Mouse (Mus musculus) embryonic facial prominence, embryonic 10.5 days (tissue): Measurements from ENCODE around the gene Epor. TPM values are rescaled to one million over a fixed set of nuclear protein-coding genes. Genes with fewer than 3 reads are reported as not detected.

Source experiments
- DNase-seq: peaks from one replicate; pipeline ENCODE4 v3.0.0-alpha.2; 2017; ENCODE audit warnings: low spot score
- H3K27ac ChIP-seq: fragments of 300-500 bp; sonication (generic); replicated peaks from 2 replicates; pipeline ENCODE4 v1.5.1; 2016; ENCODE audit warnings: mild to moderate bottlenecking
- H3K27me3 ChIP-seq: fragments of 300-500 bp; sonication (generic); replicated peaks from 2 replicates; pipeline ENCODE4 v1.6.1; 2016; ENCODE audit warnings: low read depth, mild to moderate bottlenecking; ENCODE audit not compliant: poor library complexity, severe bottlenecking
- H3K36me3 ChIP-seq: fragments of 300-500 bp; sonication (generic); replicated peaks from 2 replicates; pipeline ENCODE4 v1.6.1; 2016; ENCODE audit warnings: mild to moderate bottlenecking, moderate library complexity
- H3K4me1 ChIP-seq: fragments of 300-500 bp; sonication (generic); 2 replicates; pipeline ENCODE4 v1.6.1; 2016
- H3K4me3 ChIP-seq: fragments of 300-500 bp; sonication (generic); 2 replicates; pipeline ENCODE4 v1.5.1; 2016; ENCODE audit warnings: mild to moderate bottlenecking, moderate library complexity
- H3K9me3 ChIP-seq: fragments of 300-500 bp; sonication (generic); 2 replicates; pipeline ENCODE4 v1.6.1; 2016; ENCODE audit warnings: mild to moderate bottlenecking
- WGBS: fragments of 180-500 bp; shearing (Covaris S2); methylation state at CpG from one replicate; pipeline ENCODE4 v1.1.7; 2016; 5-methylcytosine and 5-hydroxymethylcytosine counted together
- polyA plus RNA-seq: library from polyadenylated mRNA; unstranded; fragments of >200 nt; fragmentation: Nextera tagmentation; extraction: Ambion mirVana; gene quantifications from 2 replicates; pipeline ENCODE4 v1.2.1, GENCODE M21; 2016

Epor gene
- polyA plus RNA-seq, 1 experiment from 2014 or later = 8.6 TPM

GRCm38 (mm10) chr9:21917493-21918034 lies 45.7 kb downstream of the Epor start:
- peaks cover 14% of the 10 kb centered on the region for H3K4me1 ChIP-seq
- H3K9me3 ChIP-seq = no peaks in the 10 kb centered on the region
- no peak for DNase-seq
- peak overlapping the region; percentile 68 for H3K4me3 ChIP-seq
- WGBS = 2% methylated on average over 35 of the region's 35 CpGs
- H3K36me3 ChIP-seq = peaks cover 5% of the 10 kb centered on the region; the same call in 1 of the 2 replicates
- H3K27ac ChIP-seq = peak overlapping the region; percentile 66; the same call in 1 of the 2 replicates
- peaks cover 40% of the 10 kb centered on the region for H3K27me3 ChIP-seq

- H3K9me3 ChIP-seq = no peaks in the 10 kb centered on the region
- DNase-seq = no peak
- H3K4me3 ChIP-seq = peak overlapping the region; percentile 68
- H3K27me3 ChIP-seq = peaks cover 40% of the 10 kb centered on the region
- peaks cover 14% of the 10 kb centered on the region for H3K4me1 ChIP-seq
- WGBS = 70% methylated on average over 3 of the region's 3 CpGs
- peaks cover 4% of the 10 kb centered on the region; the same call in 1 of the 2 replicates for H3K36me3 ChIP-seq
- H3K27ac ChIP-seq = no peak overlapping the region
These were observed 46.3 kb downstream of the Epor start for GRCm38 (mm10) chr9:21916851-21917492.

DNA sequence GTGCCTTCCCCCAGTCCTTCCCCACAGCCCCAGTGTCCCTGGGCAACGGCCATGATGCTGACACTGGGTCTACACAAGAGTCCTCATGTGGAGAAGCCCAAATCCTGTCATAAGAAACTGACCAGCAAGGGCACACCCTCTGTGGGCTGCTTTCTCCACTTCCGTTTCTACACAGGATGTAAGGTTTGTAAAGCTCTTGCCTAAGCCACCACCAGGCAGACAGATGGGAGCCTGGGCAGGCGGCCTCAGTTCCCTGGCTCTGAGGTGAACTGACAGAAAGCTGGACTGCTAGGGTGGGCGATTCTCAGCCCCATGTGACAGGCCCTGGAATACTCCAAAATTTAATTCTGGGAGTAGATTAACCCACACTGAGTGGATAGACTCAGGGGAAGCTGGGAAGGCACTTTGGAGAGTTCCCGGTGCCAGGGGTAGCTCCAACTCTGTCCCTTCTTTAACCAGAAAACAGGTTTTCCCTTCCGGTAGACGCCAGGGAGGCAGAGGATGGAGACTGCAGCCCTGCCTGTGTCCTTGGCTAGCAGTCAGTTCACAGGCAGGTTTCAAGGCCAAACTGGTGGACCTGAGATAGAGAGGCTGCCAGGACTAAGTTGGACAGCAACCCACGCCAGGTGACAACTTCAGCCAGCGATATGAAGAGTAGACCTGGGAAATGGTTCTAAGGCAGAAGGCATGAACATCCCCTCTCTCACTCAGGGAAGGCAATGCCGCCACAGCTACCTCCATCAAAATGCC lies 53.7 kb downstream of the Epor start:
- H3K4me1 ChIP-seq = no peaks in the 10 kb centered on the region
- H3K9me3 ChIP-seq = no peaks in the 10 kb centered on the region
- H3K27me3 ChIP-seq = peaks cover 6% of the 10 kb centered on the region; the same call in 1 of the 2 replicates
- no peaks in the 10 kb centered on the region for H3K36me3 ChIP-seq
- no peak overlapping the region for H3K27ac ChIP-seq
- WGBS = 82% methylated on average over 10 of the region's 10 CpGs
- no peak for DNase-seq
- no peak overlapping the region for H3K4me3 ChIP-seq

Other genes starting within 250 kb of the Epor start
- 51.6 and 55.9 TPM in 2 replicates for gene Ldlr, start 240.0 kb downstream of the Epor start, polyA plus RNA-seq
- gene Spc24, start 203.2 kb downstream of the Epor start, polyA plus RNA-seq = 187 TPM in 2 replicates
- 15.3 and 17.8 TPM in 2 replicates for gene Kank2, start 164.8 kb downstream of the Epor start, polyA plus RNA-seq
- gene Angptl8, start 128.0 kb downstream of the Epor start, polyA plus RNA-seq = 0.48 and 0.52 TPM in 2 replicates
- gene Dock6, start 110.9 kb downstream of the Epor start, polyA plus RNA-seq = 27.2 and 28.0 TPM in 2 replicates
- gene Rab3d, start 45.3 kb downstream of the Epor start, polyA plus RNA-seq = 5.4 and 6.9 TPM in 2 replicates
- gene Ccdc159, start 36.0 kb downstream of the Epor start, polyA plus RNA-seq = 3.3 and 3.5 TPM in 2 replicates
- 31.1 and 33.1 TPM in 2 replicates for gene Tmem205, start 36.0 kb downstream of the Epor start, polyA plus RNA-seq
- gene Plppr2, start 26.5 kb downstream of the Epor start, polyA plus RNA-seq = 9.5 and 9.6 TPM in 2 replicates
- 7.1 and 8.0 TPM in 2 replicates for gene Swsap1, start 7.8 kb downstream of the Epor start, polyA plus RNA-seq
- 4.0 and 5.6 TPM in 2 replicates for gene Rgl3, start 25.9 kb upstream of the Epor start, polyA plus RNA-seq
- 3.8 and 4.0 TPM in 2 replicates for gene Ccdc151, start 39.1 kb upstream of the Epor start, polyA plus RNA-seq
- gene Prkcsh, start 39.3 kb upstream of the Epor start, polyA plus RNA-seq = 107 and 115 TPM in 2 replicates
- gene Elavl3, start 88.5 kb upstream of the Epor start, polyA plus RNA-seq = 8.2 and 10.1 TPM in 2 replicates
- gene Gm49318, start 107.8 kb upstream of the Epor start, polyA plus RNA-seq = not detected in 2 replicates
- gene Zfp653, start 107.9 kb upstream of the Epor start, polyA plus RNA-seq = 9.1 and 10.2 TPM in 2 replicates
- gene Ecsit, start 121.9 kb upstream of the Epor start, polyA plus RNA-seq = 38.6 and 41.7 TPM in 2 replicates
- gene Cnn1, start 135.7 kb upstream of the Epor start, polyA plus RNA-seq = 1.3 and 3.1 TPM in 2 replicates
- gene Elof1, start 153.7 kb upstream of the Epor start, polyA plus RNA-seq = 241 and 245 TPM in 2 replicates
- gene Acp5, start 172.2 kb upstream of the Epor start, polyA plus RNA-seq = 16.6 and 17.5 TPM in 2 replicates
- gene Pigyl, start 193.3 kb upstream of the Epor start, polyA plus RNA-seq = 45.1 and 48.2 TPM in 2 replicates
- gene Zfp872, start 224.6 kb upstream of the Epor start, polyA plus RNA-seq = 0.24 and 0.26 TPM in 2 replicates